Mouse (Mus musculus) MEL (cell line): ENCODE data around the gene Mrpl42.

Source experiments
- CTCF ChIP-seq, 3 experiments: IDR thresholded peaks in 2 of 3; conservative IDR thresholded peaks in 1 of 3; 2 replicates each; pipeline ENCODE4 v1.5.1; 2011 to 2012; ENCODE audit warnings: low read length in 3 of 3, low read depth in 2 of 3, mild to moderate bottlenecking in 2 of 3, improper control_type of control experiment in 1 of 3, inconsistent platforms in 1 of 3, mixed read lengths in 1 of 3, moderate library complexity in 1 of 3; ENCODE audit not compliant: control insufficient read depth in 1 of 3, insufficient read depth in 1 of 3, poor library complexity in 1 of 3, severe bottlenecking in 1 of 3
- E2F4 ChIP-seq: IDR thresholded peaks from 2 replicates; pipeline ENCODE4 v1.6.1; 2011; ENCODE audit warnings: low read depth, low read length, improper control_type of control experiment, borderline replicate concordance
- EP300 ChIP-seq, 2 experiments: IDR thresholded peaks; 2 replicates each; pipeline ENCODE4 v1.6.1; 2011; ENCODE audit warnings: improper control_type of control experiment in 2 of 2, low read length in 2 of 2, low read depth in 1 of 2, mild to moderate bottlenecking in 1 of 2
- ETS1 ChIP-seq: IDR thresholded peaks from 2 replicates; pipeline ENCODE4 v1.6.1; 2012; ENCODE audit warnings: low read depth, mild to moderate bottlenecking, inconsistent platforms, low read length, improper control_type of control experiment, moderate library complexity
- GATA1 ChIP-seq: IDR thresholded peaks from 2 replicates; pipeline ENCODE4 v1.6.1; 2011; ENCODE audit warnings: low read depth, low read length, improper control_type of control experiment
- JUND ChIP-seq: IDR thresholded peaks from 2 replicates; pipeline ENCODE4 v1.6.1; 2011; ENCODE audit warnings: low read depth, mild to moderate bottlenecking, improper control_type of control experiment, low read length
- MEF2A ChIP-seq: IDR thresholded peaks from 2 replicates; pipeline ENCODE4 v1.6.1; 2014; ENCODE audit warnings: low read depth, mild to moderate bottlenecking, inconsistent platforms, low read length, improper control_type of control experiment; ENCODE audit not compliant: poor library complexity, insufficient replicate concordance, severe bottlenecking; ENCODE audit errors: extremely low read depth
- MYB ChIP-seq: IDR thresholded peaks from 2 replicates; pipeline ENCODE4 v1.6.1; 2011; ENCODE audit warnings: mild to moderate bottlenecking, low read depth, low read length, improper control_type of control experiment
- NELFE ChIP-seq: IDR thresholded peaks from 2 replicates; pipeline ENCODE4 v1.6.1; 2011; ENCODE audit warnings: low read depth, low read length, improper control_type of control experiment
- POLR2A ChIP-seq, 2 experiments: IDR thresholded peaks; 2 replicates each; pipeline ENCODE4 v1.6.1; 2011 to 2012; ENCODE audit warnings: low read length in 2 of 2, mild to moderate bottlenecking in 2 of 2, control low read depth in 1 of 2, improper control_type of control experiment in 1 of 2, low read depth in 1 of 2, moderate library complexity in 1 of 2; ENCODE audit not compliant: control insufficient read depth in 1 of 2, insufficient read depth in 1 of 2, poor library complexity in 1 of 2
- TCF12 ChIP-seq: IDR thresholded peaks from 2 replicates; pipeline ENCODE4 v1.6.1; 2014; ENCODE audit warnings: low read depth, mild to moderate bottlenecking, inconsistent platforms, low read length, improper control_type of control experiment, moderate library complexity
- UBTF ChIP-seq: IDR thresholded peaks from 2 replicates; pipeline ENCODE4 v1.6.1; 2012; ENCODE audit warnings: low read depth, mild to moderate bottlenecking, inconsistent platforms, low read length, improper control_type of control experiment, moderate library complexity, borderline replicate concordance; ENCODE audit not compliant: insufficient read depth
- ZC3H11A ChIP-seq: IDR thresholded peaks from 2 replicates; pipeline ENCODE4 v1.6.1; 2012; ENCODE audit warnings: low read depth, mild to moderate bottlenecking, inconsistent platforms, low read length, improper control_type of control experiment
- ZKSCAN1 ChIP-seq: IDR thresholded peaks from 2 replicates; pipeline ENCODE4 v1.6.1; 2012; ENCODE audit warnings: low read depth, mild to moderate bottlenecking, inconsistent platforms, low read length, improper control_type of control experiment, moderate library complexity

DNA sequence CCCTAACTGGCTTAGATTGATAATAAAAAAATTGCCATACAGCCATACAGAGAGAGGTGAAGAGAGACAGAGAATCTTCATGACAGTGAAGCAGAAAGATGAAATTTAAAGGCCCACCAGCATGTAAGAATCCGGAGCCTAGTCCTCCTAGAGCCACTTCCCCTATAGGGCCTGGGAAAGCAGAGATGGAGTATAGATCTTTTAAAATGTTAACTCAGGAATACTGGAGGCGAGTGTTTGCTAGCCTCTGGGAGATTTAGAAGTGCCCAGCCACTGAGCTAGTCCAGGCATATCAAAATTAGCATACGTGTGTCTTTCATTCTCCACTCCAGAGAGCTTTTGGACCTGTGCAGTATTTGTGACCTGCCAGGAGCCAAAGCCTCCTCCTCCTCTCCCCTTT, 7.5 kb upstream of the Mrpl42 start:
- TF ChIP-seq ZKSCAN1 (no peak), EP300 (IDR thresholded peaks at IDR 0.05; ENCODE audit: low read depth in 1 of 2, low read length in 2 of 2) (no peak), POLR2A (IDR thresholded peaks at IDR 0.05; ENCODE audit: control insufficient read depth in 1 of 2, insufficient read depth in 1 of 2, low read depth in 1 of 2, low read length in 2 of 2, poor library complexity in 1 of 2) (no peak), MYB (no peak), E2F4 (no peak), JUND (no peak), UBTF (no peak), ZC3H11A (no peak), TCF12 (no peak), NELFE (no peak), ETS1 (no peak), GATA1 (no peak), CTCF (IDR thresholded peaks at IDR 0.05 in 2 of 3, conservative IDR thresholded peaks at IDR 0.05 in 1 of 3; ENCODE audit: control insufficient read depth in 1 of 3, insufficient read depth in 1 of 3, low read depth in 2 of 3, low read length in 3 of 3, poor library complexity in 1 of 3, severe bottlenecking in 1 of 3) (no peak), MEF2A (no peak)
